Mouse (Mus musculus) right cerebral cortex, postnatal 10 days (tissue): Measurements from ENCODE around the gene Amy2a1.
"Not testable (repeated sequence)": the region's sequence is repeated elsewhere in the genome, so short reads cannot be mapped to it uniquely, and the experiment has no call there.

Experiments
- DNase-seq, 2 experiments: peaks; one replicate each; pipeline ENCODE4 v3.0.0; 2021; ENCODE audit warnings: low spot score in 2 of 2

The Amy2a1 gene

GRCm38 (mm10) chr3:113532328-113532727, at the start of gene Amy2a1:
Gene Amy2a1, minus strand, starts transcription at chr3:113532428.
- DNase-seq = not testable (repeated sequence)

- no peak for DNase-seq
Measured at GRCm38 (mm10) chr3:113574578-113574977, 42.4 kb upstream of the Amy2a1 start.

- DNase-seq = no peak
Measured at GRCm38 (mm10) chr3:113574138-113574537, 41.9 kb upstream of the Amy2a1 start.

GRCm38 (mm10) chr3:113572158-113572557, 39.9 kb upstream of the Amy2a1 start:
- no peak for DNase-seq

- DNase-seq = no peak
Measured at GRCm38 (mm10) chr3:113539692-113540091, 7.5 kb upstream of the Amy2a1 start.
